Mouse (Mus musculus) testis, adult 2 months (tissue): ENCODE data around the gene Serpinb6b.

Experiments
- CTCF ChIP-seq: fragments of 200-500 bp; IDR thresholded peaks from 2 replicates; pipeline ENCODE4 v1.5.1; 2012; ENCODE audit warnings: low read depth, mild to moderate bottlenecking, inconsistent platforms, low read length, moderate library complexity; ENCODE audit not compliant: control insufficient read depth, insufficient read depth, insufficient replicate concordance
- POLR2A ChIP-seq: fragments of 200-500 bp; IDR thresholded peaks from 2 replicates; pipeline ENCODE4 v1.6.1; 2012; ENCODE audit warnings: low read depth, mild to moderate bottlenecking, inconsistent platforms, low read length, moderate library complexity; ENCODE audit not compliant: control insufficient read depth

DNA sequence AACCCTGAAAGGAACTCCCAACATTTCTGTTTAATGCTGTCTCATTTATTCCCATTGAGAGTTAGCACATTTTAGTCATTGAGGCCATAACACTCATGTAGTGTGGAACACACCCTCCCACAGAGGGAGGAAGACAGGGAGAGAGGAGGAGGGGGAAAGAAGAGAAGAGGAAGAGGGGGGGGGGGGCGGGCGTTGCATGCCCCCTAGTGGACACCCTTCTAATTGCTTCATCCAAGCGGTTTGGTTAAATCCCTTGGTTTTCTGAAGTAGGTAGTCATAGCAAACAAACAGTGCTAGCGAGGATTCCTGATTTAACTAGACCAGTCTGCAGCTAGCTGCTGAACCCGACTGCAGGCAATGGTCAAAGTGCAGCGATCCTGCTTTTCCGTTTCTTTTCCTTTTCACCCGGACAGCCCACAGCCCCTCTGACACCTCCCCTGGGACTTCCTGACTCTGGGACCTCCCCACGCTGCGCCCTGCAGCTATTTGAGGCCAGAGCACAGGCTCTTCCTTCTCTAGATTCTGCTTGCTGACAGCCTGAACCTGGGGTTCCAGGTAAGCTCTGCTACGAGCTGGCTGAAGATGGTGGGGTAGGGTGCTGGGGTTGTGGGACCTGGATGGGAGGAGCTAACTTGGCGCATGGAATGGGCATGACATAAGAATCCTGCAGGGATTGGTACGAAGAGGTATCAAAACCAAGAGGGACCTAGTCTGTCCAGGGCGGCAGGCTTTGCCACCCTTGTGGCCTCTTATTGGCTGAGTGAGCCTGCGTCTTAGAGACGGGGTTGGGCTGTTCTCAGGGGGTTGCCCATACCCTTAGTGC is at the start of gene Serpinb6b:
- TF ChIP-seq CTCF (no peak), POLR2A (no peak)
